Mouse (Mus musculus): Measurements from ENCODE around the gene Asah2.

DNA sequence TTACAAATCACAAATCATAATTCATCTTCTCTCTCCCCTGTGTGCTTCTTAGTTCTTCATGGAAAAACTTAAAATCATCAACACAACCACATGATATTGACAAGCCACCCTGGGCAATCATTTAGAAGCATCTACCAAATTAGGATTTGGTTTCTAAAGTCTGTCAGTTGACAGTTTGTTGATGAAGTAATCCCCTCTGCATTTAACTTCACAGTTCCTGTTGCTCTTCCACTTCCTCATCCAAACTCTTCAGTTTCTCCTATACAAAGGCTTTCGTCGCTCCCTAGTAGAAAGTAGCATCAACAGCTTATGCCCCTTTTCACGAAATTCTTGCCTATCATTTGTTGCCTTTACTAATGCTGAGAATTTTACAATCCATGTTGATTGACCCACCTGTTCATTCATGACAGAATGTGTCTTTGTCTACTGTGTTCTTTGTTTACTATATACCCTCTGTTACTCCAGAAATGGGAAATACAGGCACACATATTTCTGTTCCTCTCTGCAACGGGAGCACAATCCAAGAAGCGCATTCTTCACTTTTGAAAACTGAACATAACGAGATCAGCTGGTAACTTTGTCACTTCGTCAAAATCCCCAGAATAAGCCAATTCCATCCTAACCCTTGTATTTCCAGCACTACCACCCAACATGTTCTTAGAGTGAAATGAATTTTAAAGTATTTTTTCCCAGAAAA lies 157.1 kb downstream of the Asah2 start:
- TF ChIP-seq CTCF (IDR thresholded peaks at IDR 0.05; ENCODE audit: borderline replicate concordance, insufficient read depth, low read length) = no peak
- no peak for TF ChIP-seq POLR2A (IDR thresholded peaks at IDR 0.05; ENCODE audit: low read depth, low read length)

All from embryonic fibroblast, embryonic 13.5 days (primary cell).